Mouse (Mus musculus) midbrain, embryonic 14.5 days (tissue): Measurements from ENCODE around the gene Ece1. TPM values are rescaled to one million over a fixed set of nuclear protein-coding genes. Genes with fewer than 3 reads are reported as not detected.
A peak's percentile ranks its signal among the peaks of the same experiment; 100 is the strongest.

Experiments used
- ATAC-seq: fragments of 200-750 bp; cut with Nextera tagmentation; 2 replicates; pipeline ENCODE4 v1.8.0; 2017; ENCODE audit warnings: moderate number of reproducible peaks, moderate library complexity; ENCODE audit not compliant: low FRiP score, low TSS enrichment
- DNase-seq: peaks from one replicate; pipeline ENCODE4 v3.0.0-alpha.2; 2015
- H3K27ac ChIP-seq: fragments of 300-500 bp; sonication (generic); replicated peaks from 2 replicates; pipeline ENCODE4 v1.5.1; 2014; ENCODE audit warnings: mild to moderate bottlenecking, low read depth, low read length, moderate library complexity
- H3K27me3 ChIP-seq: fragments of 300-500 bp; sonication (generic); 2 replicates; pipeline ENCODE4 v1.6.1; 2014; ENCODE audit warnings: low read length, control low read depth, mixed read lengths; ENCODE audit not compliant: control insufficient read depth, insufficient read depth
- H3K36me3 ChIP-seq: fragments of 300-500 bp; sonication (generic); 2 replicates; pipeline ENCODE4 v1.6.1; 2014; ENCODE audit warnings: low read length, control low read depth; ENCODE audit not compliant: control insufficient read depth, insufficient read depth
- H3K4me1 ChIP-seq: fragments of 300-500 bp; sonication (generic); 2 replicates; pipeline ENCODE4 v1.6.1; 2014; ENCODE audit warnings: mild to moderate bottlenecking, antibody characterized with exemption, low read length, control low read depth; ENCODE audit not compliant: control insufficient read depth, insufficient read depth
- H3K4me2 ChIP-seq: fragments of 300-500 bp; sonication (generic); 2 replicates; pipeline ENCODE4 v1.6.1; 2014; ENCODE audit warnings: mild to moderate bottlenecking, low read length, moderate library complexity
- H3K4me3 ChIP-seq: fragments of 300-500 bp; sonication (generic); replicated peaks from 2 replicates; pipeline ENCODE4 v1.5.1; 2014; ENCODE audit warnings: low read depth, low read length
- H3K9ac ChIP-seq: fragments of 300-500 bp; sonication (generic); replicated peaks from 2 replicates; pipeline ENCODE4 v1.6.1; 2014; ENCODE audit warnings: mild to moderate bottlenecking, low read length, moderate library complexity
- H3K9me3 ChIP-seq: fragments of 300-500 bp; sonication (generic); 2 replicates; pipeline ENCODE4 v1.6.1; 2016; ENCODE audit warnings: low read length, control low read depth, mixed read lengths; ENCODE audit not compliant: control insufficient read depth
- WGBS: fragments of 180-500 bp; shearing (Covaris S2); extraction: QIAGEN DNeasy Blood & Tissue Kit; methylation state at CpG from one replicate; pipeline ENCODE4 v1.1.7; 2014; 5-methylcytosine and 5-hydroxymethylcytosine counted together
- polyA plus RNA-seq: library from polyadenylated mRNA; unstranded; fragments of >200 nt; fragmentation: Nextera tagmentation; extraction: Ambion mirVana; gene quantifications from 2 replicates; pipeline ENCODE4 v1.2.1, GENCODE M21; 2014

Ece1 gene
- polyA plus RNA-seq, 1 experiment from 2014 or later: 18.4 TPM

- H3K4me2 ChIP-seq: peak within 1 kb of the TSS; percentile 80
- H3K27me3 ChIP-seq: no peaks in the 10 kb centered on the region
- no peaks in the 10 kb centered on the region for H3K9me3 ChIP-seq
- DNase-seq: no peak
- H3K27ac ChIP-seq: peak within 1 kb of the TSS; percentile 96
- H3K4me1 ChIP-seq: peaks cover 24% of the 10 kb centered on the region
- H3K36me3 ChIP-seq: peaks cover 9% of the 10 kb centered on the region
- peak within 1 kb of the TSS; percentile 99 for H3K9ac ChIP-seq
- peak; percentile 36 for ATAC-seq
- WGBS: 1% methylated on average over 39 of the region's 39 CpGs
- H3K4me3 ChIP-seq: peak within 1 kb of the TSS; percentile 94
Observed at GRCm38 (mm10) chr4:137992890-137993289, 130.9 kb downstream of the Ece1 start, which contains the start of gene Eif4g3. Eif4g3 (plus strand) TSS chr4:137993022.

GRCm38 (mm10) chr4:137993291-137993758 lies 131.3 kb downstream of the Ece1 start:
- Histone ChIP-seq H3K9ac (peak overlapping the region; percentile 99), H3K4me2 (peak overlapping the region; percentile 80), H3K4me3 (peak overlapping the region; percentile 94), H3K27me3 (no peaks in the 10 kb centered on the region), H3K27ac (peak overlapping the region; percentile 96), H3K36me3 (peaks cover 13% of the 10 kb centered on the region), H3K9me3 (no peaks in the 10 kb centered on the region), H3K4me1 (peaks cover 24% of the 10 kb centered on the region)
- ATAC-seq (peak; percentile 89), DNase-seq (peak; percentile 100)
- under 1% methylated on average over 54 of the region's 59 CpGs for WGBS

- peak overlapping the region; percentile 96 for H3K27ac ChIP-seq
- under 1% methylated on average over 55 of the region's 60 CpGs for WGBS
Observed at GRCm38 (mm10) chr4:137993821-137994561, 132.0 kb downstream of the Ece1 start.

GRCm38 (mm10) chr4:137994562-137995336 lies 132.7 kb downstream of the Ece1 start:
- H3K4me1 ChIP-seq: peaks cover 24% of the 10 kb centered on the region
- 44% methylated on average over 12 of the region's 12 CpGs for WGBS

More at GRCm38 (mm10) chr4:137993821-137994561, 132.0 kb downstream of the Ece1 start:
- Histone ChIP-seq H3K4me1 (peaks cover 24% of the 10 kb centered on the region), H3K27me3 (no peaks in the 10 kb centered on the region), H3K36me3 (peaks cover 19% of the 10 kb centered on the region), H3K9me3 (no peaks in the 10 kb centered on the region), H3K4me3 (peak overlapping the region; percentile 94), H3K4me2 (peak overlapping the region; percentile 80), H3K9ac (peak overlapping the region; percentile 99)
- DNase-seq: peak; percentile 56
- ATAC-seq: no peak; the same call in 1 of the 2 replicates

GRCm38 (mm10) chr4:137995399-137995798 lies 133.4 kb downstream of the Ece1 start:
- Histone ChIP-seq H3K9me3 (no peaks in the 10 kb centered on the region), H3K4me1 (peaks cover 27% of the 10 kb centered on the region), H3K9ac (0 out of 2 replicates have a peak overlapping the region, but pooled peaks have one; percentile 37), H3K27ac (no peak overlapping the region), H3K4me2 (peak overlapping the region; percentile 80), H3K27me3 (no peaks in the 10 kb centered on the region), H3K4me3 (peak overlapping the region; percentile 94), H3K36me3 (peaks cover 27% of the 10 kb centered on the region)
- DNase-seq: no peak
- 80% methylated on average over 12 of the region's 12 CpGs for WGBS
- ATAC-seq: no peak

More at GRCm38 (mm10) chr4:137994562-137995336, 132.7 kb downstream of the Ece1 start:
- DNase-seq (no peak), ATAC-seq (no peak)
- peaks cover 26% of the 10 kb centered on the region for H3K36me3 ChIP-seq
- H3K27me3 ChIP-seq: no peaks in the 10 kb centered on the region
- peak overlapping the region; percentile 94 for H3K4me3 ChIP-seq
- peak overlapping the region; percentile 96; the same call in 1 of the 2 replicates for H3K27ac ChIP-seq
- H3K9ac ChIP-seq: peak overlapping the region; percentile 99
- H3K4me2 ChIP-seq: peak overlapping the region; percentile 80
- H3K9me3 ChIP-seq: no peaks in the 10 kb centered on the region

GRCm38 (mm10) chr4:137998232-137998631 lies 136.2 kb downstream of the Ece1 start:
- Histone ChIP-seq H3K27me3 (no peaks in the 10 kb centered on the region), H3K4me3 (no peak overlapping the region), H3K4me1 (peaks cover 28% of the 10 kb centered on the region), H3K9me3 (no peaks in the 10 kb centered on the region), H3K36me3 (peaks cover 35% of the 10 kb centered on the region), H3K27ac (no peak overlapping the region), H3K9ac (no peak overlapping the region), H3K4me2 (no peak overlapping the region)
- ATAC-seq (no peak), DNase-seq (no peak)
- 71% methylated on average over 4 of the region's 4 CpGs for WGBS

DNA sequence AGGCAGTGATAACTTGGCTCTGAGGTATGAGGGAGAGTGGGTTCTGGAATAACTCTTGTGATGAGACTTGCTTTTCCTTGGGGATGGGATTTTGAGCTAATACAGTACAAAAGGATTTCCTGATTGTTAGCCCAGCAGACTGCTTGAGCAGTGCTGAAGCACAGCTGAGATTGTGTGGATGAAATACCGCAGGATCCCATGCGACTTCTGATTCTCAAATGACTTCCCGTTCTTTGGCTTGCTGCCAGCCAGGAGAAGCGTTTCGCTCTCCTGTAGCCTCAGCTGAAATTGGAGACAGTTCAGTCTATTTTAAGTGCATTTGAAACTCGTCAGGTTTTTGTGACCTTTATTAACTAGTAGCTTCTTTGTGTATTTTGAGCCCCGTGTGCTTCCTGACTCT lies 138.6 kb downstream of the Ece1 start:
- H3K36me3 ChIP-seq: peaks cover 51% of the 10 kb centered on the region
- DNase-seq: peak; percentile 81
- H3K9ac ChIP-seq: no peak overlapping the region
- no peak for ATAC-seq
- no peaks in the 10 kb centered on the region for H3K9me3 ChIP-seq
- 52% methylated on average over 7 of the region's 7 CpGs for WGBS
- peak overlapping the region; percentile 6; the same call in 1 of the 2 replicates for H3K27ac ChIP-seq
- H3K27me3 ChIP-seq: no peaks in the 10 kb centered on the region
- H3K4me1 ChIP-seq: peaks cover 17% of the 10 kb centered on the region
- no peak overlapping the region for H3K4me2 ChIP-seq
- H3K4me3 ChIP-seq: no peak overlapping the region

DNA sequence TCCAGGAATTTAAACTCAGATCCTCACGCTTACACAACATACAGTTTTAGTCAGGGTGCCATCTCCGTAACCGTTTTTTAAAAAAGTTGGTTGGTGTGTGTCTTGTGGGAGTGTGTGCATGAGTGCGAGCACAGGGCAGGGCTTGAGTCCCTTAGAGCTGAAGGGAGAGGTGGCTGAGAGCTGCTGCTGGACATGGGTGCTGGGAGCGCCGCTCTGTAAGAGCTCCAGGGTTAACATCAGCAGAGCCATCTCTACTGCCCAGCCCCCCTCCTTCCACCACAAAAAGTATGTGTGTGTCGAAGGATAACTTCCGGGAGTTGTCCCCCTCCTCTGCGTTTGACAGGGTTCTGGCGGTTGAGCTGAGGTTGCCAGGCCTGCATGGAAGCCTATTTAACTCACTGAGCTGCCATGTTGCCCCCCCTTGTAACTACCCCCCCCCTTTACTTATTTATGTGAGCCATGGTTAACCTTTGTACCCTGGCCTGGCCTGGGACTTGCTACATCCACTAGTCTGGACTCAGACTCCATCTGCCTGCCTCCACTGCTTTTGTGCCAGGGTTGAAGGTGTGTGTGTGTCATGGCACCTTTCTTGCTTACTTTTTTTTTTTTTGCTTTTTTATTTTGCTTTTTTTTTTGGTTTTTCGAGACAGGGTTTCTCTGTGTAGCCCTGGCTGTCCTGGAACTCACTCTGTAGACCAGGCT lies 142.0 kb downstream of the Ece1 start:
- Histone ChIP-seq H3K36me3 (peaks cover 49% of the 10 kb centered on the region), H3K4me2 (no peak overlapping the region), H3K4me3 (no peak overlapping the region), H3K9me3 (no peaks in the 10 kb centered on the region), H3K4me1 (peaks cover 4% of the 10 kb centered on the region; the same call in 1 of the 2 replicates), H3K27me3 (no peaks in the 10 kb centered on the region), H3K27ac (no peak overlapping the region), H3K9ac (no peak overlapping the region)
- WGBS: 92% methylated on average over 11 of the region's 11 CpGs
- DNase-seq (no peak), ATAC-seq (no peak)
